Mouse (Mus musculus): ENCODE data around the gene Dnajb3.
"Not testable (repeated sequence)": the region's sequence is repeated elsewhere in the genome, so short reads cannot be mapped to it uniquely, and the experiment has no call there.

The Dnajb3 gene

DNA sequence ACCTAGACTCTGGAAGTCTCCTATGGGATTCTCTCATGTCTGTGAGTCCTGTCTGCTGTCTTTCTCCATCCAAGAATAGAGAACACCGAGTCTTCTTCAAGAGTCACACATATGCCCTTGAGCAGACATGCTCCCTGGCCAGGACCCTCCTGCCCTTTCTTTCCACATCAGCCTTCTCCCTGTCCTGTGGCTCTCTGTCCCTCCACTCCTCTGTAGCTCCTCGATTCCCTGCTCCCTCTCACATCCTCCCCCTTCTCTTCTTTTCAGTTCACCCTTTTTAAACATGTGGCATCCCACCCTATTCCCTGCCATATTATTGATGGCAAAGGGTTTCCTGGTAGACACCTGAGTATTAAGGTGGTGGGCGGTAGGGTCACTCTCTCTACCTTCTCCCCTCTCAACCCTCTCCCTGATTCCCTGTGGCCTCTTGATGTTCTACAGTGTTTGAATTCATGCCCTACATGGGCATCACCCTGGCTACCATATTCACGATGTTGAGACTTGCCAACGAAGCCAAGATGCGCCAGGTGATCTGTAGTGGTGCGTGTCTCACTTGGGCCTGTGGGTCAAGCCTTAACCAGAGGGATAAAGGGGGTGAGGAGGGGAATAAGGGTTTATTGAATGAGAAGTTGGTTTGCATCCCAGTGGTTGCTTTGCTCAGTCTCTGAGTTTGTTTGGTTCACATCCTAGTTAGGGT, 26.4 kb upstream of the Dnajb3 start:
- no peak for DNase-seq (ENCODE audit: low read depth, low spot score)

DNA sequence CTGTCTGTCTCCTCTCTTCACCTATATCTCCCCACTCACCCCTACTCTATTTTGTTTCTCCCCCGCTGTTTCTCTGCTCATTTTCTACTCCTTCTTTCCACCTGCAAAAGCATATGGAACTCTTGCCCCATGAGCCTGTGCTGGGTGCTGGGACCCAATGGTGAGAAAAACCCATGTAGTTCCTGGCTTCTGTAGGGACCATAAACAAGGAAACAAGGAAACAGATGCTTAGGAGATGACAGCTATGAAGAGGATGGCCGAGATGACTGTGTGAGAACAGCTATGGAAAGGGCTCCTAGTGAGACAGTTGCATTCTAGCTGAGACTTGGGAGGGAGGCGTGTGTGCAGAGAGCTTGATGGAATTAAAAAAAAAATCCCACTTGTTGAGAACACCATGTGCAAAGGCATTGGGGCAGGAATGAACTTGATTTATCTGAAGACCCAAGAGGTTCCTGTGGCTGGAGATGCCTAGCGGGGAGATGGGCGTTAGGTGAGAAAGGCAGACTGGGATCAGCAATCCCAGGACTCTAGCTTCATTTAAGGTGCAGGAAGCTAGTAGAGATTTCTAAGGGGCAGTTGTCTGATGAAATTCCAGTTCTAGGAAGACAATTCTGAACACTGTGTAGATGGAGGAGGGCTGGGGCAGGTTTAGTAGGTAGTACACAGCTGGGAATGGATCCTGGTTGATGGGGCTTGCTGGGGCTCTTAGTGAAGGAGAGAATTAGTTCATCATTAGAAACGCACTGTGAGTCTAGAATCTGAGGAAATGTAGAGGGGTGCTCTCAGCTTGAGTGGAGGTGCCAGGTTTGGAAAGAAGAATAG, 25.6 kb upstream of the Dnajb3 start:
- no peak for DNase-seq (ENCODE audit: low read depth, low spot score)

DNA sequence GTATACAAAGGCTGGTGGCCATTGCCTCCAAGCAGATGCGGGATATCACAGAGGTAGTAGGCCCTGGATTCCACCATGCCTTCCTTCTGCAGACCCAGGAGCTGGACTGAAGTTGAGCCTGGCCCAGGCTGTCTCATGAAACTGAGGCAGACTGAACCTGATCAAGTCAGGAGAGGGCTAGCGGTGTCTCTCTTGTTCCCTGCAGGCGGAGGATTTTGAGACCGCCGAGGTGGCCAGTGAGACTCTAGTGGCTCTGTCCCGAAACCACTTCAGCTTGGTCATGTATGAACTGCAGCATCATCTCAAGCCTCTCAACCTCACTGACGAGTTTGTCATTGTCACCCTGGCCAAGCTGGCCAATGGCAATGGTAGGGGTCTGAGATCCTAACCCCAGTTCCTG, 24.8 kb upstream of the Dnajb3 start:
- DNase-seq (ENCODE audit: low read depth, low spot score): no peak

DNA sequence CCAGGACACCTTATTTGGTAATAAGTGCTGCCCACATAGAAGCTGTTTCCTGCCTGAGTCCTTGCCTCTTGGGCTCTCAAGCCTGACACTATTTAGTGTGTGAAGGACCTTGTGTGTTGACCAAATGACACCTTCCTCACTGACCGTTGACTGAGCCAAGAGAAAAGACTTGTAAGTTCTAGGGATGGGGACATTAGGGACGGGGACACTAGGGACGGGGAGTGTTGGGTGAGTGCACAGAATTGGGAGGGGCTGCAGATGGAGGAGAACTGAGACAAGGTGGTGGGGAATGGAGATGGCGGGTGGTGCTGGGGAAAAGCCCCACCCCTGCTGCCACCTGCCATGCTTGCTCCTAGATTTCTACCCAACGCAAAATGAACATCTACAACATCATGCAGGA, 24.4 kb upstream of the Dnajb3 start:
- no peak for DNase-seq (ENCODE audit: low read depth, low spot score)

DNA sequence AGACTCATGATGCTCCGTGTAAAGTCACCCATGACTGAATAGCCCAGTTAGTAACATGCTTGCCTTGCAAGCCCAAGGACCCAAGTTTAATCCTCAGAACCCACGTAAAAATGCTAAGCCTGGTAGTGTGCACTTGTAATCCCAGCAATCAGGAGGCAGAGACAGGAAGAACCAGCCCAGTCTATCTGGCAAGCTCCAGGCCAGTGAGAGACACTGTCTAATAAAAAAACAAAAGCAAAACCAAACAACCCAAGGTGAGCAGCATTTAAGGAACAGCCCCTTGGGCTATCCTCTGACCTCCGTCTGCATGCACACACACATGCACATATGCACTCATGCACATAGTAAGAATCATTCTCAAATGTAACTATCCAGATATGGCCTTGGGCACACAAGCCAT, 24.0 kb upstream of the Dnajb3 start:
- DNase-seq (ENCODE audit: low read depth, low spot score): no peak

DNA sequence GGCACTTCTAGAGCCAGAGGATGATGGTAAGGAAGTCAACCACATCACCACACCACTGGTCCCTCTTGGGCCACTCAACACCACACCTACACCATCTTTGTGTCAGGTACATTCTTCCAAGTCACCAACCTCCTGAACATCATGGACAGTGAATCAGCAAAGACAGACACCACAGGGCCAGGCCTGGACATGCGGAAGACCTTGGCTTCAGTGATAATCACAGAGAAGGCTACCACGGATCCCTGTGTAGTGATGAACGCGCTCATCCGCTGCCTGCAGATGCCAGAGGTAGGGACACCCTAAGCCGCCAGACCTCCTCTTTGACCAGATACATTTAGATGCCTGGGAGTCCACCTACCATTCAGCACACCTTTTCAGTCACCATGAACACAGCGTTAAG, 22.5 kb upstream of the Dnajb3 start:
- no peak for DNase-seq (ENCODE audit: low read depth, low spot score)

DNA sequence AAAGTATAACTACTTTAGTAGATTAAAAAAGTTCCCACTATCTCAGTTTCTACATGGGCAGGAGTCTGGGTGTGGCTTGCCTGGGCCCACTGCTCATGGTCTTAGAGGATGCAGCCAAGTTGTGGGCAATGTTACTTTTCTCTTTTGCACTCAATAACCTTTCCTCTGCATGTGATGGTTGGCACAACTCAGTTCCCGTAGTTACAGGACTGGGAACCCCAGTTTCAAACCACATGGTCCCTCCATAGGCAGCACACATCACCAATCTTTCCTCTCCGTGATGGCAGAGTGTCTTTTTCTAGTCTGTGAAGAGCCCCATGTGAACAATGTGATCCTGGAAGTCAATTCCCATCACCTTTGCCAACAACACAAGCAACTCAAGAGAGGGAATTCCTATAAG, 21.9 kb upstream of the Dnajb3 start:
- DNase-seq (ENCODE audit: low read depth, low spot score): no peak

DNA sequence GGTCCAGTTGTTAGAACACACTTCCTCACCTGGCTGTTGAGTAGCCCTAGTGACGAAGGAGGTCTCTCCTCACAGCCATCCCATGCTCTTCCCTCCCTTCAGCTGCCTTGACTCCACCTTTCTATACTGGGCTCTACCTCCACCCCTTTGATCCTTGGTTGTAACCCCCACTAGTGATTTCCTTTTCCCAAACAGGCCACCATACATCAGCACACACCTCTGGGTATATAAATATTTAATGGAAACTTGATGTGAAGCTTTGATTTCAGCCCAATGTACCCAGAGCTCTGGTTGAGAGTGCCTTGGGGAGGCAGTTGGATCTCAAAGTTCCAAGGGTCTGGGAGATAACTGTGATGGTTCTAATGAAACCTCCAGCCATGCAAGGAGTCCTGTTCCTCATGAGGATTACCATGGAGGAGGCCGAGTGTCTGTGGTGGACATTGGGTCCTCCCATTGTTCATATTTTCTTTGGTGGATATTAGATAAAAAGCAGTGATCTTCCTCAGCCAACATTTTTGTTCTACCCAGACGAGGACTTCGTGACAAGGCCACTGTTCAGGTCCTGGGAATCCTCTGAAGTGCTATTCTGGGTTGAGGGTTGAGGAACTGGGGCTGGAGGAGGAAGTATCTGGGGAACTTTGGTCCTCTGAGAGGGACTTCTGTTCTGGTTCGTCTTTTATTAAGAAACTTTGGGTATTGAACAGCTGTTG, 21.2 kb upstream of the Dnajb3 start, which contains the start of gene Mroh2a:
TSS of gene Mroh2a (plus strand) at position 317 of the 710 bp plus-strand sequence.
- no peak for DNase-seq (ENCODE audit: low read depth, low spot score)

DNA sequence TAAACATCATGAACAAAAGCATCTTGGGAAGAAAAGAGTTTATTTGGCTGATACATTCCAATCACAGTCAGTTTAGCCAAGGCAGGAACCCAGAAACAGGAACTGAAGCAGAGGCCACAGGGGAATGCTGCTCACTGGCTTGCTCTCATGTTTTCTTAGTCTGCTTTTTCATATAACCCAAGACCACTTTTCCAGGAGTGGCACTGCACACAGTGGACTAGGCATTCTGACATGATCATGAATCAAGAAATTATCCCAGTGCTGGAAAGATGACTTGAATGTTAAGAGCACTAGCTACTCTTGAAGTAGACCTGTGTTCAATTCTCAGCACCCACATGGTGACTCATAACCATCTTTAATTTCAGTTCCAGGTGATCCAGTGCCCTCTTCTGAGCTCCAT, 20.2 kb upstream of the Dnajb3 start:
- DNase-seq (ENCODE audit: low read depth, low spot score): no peak

DNA sequence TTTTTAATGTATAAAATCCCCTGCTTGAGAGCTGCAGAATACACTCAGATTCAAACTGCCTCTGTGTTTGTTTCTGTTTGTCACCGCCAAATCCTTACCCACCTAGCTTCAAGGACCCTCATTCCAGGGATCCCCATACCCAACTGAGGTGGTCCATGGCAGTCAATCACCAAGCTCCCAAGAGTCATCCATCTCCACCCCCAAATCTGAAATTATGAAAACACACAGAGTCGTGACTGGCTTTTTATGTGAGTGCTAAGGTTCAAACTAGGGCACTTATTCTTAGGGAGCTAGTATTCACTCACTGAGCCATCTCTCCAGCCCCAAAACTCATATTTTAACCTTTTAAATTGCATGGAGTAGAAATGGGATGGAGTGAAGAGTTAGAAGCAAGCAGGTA, 19.7 kb upstream of the Dnajb3 start:
- DNase-seq (ENCODE audit: low read depth, low spot score): not testable (repeated sequence)

DNA sequence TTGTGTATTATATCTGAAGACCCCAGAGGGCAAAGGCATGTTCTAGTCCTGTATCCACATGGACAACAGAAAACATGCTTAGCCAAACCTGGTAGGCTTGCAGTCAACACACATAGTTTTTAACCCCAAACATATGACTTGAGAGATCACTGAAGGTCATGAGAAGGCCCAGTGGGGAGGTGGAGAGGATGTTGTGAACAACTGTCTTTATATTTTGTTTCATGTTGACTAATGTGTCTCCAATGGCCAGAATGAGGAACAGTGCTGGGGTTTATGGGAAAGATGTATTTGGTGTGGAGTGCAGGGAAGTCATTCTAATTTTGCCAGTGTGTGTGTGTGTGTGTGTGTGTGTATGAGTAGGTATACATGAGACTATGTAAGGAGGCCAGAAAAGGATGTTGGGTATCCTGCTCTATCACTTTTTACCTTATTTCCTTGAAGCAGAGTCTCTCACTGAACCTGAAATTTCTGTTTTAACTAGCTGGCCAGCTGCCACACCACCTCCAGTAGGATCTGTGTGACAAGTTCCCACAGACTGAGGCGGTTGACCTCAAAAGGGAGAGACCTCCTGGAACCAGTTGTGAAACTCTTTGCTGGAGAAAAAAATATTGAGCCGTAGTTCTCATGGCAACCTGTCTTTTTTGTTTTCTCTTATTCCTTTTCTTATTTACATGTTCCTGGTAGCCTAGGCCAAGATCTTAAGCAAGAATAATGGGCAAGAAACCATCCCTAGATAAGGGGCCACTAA, 18.6 kb upstream of the Dnajb3 start:
- no peak for DNase-seq (ENCODE audit: low read depth, low spot score)

DNA sequence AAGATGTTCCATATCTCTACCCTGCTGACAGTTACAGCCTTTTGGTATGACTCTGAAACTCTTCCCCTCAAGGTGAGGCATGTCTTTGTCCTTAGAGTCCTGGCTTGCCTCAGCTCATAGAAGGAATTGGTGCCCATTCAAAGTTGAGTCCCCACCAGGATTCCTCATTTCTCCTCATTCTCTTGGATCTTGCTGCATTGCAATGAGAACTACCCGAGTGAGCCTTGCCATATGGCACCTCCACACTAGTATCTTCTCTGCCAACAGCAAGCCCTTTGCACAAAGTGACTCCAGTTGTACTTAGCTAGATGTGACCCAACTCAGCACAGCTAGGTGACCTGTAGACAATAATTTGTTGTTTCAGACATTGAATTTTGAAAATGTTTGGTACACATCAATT, 18.0 kb upstream of the Dnajb3 start:
- no peak for DNase-seq (ENCODE audit: low read depth, low spot score)

DNA sequence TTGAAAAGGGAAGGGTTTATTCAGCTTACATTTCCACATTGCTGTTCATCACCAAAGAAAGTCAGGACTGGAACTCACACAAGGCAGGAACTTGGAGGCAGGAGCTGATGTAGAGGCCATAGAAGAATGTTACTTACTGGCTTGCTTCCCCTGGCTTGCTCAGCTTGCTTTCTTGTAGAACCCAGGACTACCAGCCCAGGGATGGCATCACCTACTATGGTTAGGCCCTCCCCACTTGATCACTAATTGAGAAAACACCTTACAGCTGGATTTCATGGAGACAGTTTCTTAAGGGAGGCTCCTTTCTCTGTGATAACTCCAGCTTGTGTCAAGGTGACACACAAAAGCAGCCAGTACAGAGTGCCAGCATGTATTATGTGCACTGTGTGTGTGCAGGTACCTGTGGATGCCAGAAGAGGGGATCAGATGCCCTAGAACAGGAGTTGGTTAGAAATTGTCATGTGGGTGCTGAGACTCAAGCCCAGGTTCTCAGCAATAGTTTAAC, 17.5 kb upstream of the Dnajb3 start:
- peak; percentile 28 for DNase-seq (ENCODE audit: low read depth, low spot score)

DNA sequence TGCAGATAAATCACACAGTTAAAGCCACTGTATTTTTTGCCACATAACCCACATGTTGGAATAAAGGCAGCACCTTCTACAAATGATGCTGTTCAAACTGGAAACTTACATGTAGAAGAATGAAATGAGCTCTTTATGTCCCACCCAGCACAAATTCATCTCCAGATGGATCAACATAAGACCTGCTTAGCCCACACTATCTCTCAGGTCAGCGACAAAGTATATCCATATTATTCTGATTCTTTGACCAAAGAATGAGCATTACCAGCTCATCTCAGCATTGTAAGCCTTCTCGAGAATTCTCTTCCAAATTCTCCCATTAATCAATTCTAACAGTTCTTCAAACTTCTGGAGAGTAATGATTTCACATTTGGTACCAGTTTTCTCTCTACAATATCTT, 16.6 kb upstream of the Dnajb3 start:
- DNase-seq (ENCODE audit: low read depth, low spot score): peak; percentile 17

DNA sequence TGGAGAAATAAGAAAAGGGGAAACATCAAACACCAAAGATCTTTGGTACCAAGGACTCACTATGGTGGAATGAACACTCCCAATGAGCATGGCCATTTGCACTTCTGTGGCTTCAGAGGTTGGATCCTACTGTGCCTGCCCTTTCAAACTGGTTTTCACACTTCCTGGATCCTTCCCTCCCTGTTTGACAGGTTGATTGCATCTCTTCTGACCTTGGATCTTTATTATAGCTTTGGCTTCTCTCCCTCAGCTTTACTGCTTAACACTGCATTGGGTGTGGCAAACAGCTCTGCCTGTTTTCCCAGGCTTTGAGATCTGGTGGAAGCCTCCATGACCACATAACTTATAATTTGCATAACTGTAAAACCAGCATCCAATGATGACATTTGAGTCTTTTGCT, 14.8 kb upstream of the Dnajb3 start:
- DNase-seq (ENCODE audit: low read depth, low spot score): no peak

DNA sequence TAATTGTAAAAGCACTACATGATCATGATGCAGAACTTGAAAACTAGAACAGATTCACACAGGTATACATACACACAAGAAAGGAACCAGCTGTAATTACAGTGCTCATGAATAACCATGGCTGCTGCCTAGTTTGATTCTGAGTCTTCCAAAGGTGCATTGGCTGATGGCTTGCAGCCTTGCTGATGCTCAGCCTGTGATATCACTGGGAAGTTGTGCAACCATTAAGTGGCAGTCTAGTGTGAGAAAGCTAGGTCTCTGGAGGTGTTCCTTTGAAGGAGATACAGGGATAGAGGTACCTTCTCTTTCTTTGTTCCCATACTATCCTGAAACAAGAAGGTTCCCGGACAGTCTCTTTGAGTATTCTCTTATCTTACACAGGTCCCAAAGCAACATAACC, 13.5 kb upstream of the Dnajb3 start:
- no peak for DNase-seq (ENCODE audit: low read depth, low spot score)

DNA sequence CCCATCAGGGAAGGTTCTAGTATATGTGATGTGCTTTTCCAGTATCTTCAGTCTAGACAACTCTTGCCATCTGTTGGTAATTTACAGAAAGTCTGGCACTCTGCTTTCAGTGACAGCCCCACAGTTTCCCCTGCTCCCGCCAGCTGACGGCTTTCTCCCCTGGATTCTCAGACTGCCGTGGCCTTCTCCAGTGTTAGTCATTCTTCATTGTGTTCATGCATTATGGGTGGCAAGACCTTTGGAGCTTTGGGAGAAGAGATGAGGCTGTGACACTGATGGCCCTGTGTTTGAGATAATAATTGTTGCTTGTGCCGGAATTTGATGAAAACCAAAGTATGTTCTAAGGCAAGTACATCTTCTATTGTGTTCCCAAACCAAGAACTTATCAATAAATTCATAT, 13.0 kb upstream of the Dnajb3 start:
- peak; percentile 1 for DNase-seq (ENCODE audit: low read depth, low spot score)

DNA sequence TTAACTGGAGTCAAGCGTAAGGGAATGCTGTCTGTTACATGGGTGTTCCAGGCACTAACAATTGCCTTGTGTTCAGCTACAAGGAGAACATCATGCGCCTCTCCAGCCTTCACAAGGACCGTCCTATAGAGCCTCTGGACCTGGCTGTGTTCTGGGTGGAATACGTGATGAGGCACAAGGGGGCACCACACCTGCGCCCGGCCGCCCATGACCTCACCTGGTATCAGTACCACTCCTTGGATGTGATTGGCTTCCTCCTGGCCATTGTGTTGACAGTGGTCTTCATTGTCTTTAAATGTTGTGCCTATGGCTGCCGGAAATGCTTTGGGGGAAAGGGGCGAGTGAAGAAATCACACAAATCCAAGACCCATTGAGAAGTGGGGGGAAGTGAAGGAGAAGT, 12.5 kb upstream of the Dnajb3 start:
- peak; percentile 9 for DNase-seq (ENCODE audit: low read depth, low spot score)

DNA sequence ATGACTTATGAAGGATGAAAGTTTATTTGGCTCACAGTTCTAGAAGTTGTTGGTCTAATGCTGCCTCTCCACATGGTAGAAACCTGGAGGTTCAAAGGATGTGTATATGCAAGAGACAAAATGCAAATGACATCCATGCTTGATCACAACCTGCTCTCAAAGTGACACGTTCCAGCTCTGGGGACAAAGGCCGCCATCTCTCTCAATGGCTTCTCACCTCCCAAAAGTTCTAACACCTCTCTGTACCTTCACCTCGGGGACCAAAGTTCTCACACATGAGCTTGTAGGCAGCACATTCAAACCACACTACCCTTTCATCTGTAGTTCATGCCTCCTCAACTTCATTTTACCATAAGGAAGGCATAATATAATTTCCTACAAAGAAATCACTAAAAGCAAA, 12.0 kb upstream of the Dnajb3 start:
- no peak for DNase-seq (ENCODE audit: low read depth, low spot score)

DNA sequence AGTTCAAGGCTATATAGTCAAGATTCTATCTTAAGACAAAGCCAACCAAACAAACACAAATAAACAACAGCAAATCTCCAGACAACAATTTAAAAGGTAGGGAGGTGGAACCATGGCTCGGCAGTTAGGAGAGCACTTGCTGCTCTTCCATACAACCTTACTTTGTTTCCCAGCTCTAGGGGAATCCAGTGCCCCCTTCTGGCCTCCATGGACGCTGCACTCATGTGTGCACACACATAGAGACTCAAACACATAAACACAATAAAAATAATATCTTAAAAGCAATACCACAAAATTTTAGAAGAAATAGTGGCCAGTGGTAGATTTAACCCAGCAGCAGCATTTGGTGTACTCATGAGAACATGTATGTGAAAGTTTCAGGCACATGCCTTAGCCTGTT, 11.6 kb upstream of the Dnajb3 start:
- DNase-seq (ENCODE audit: low read depth, low spot score): no peak

DNA sequence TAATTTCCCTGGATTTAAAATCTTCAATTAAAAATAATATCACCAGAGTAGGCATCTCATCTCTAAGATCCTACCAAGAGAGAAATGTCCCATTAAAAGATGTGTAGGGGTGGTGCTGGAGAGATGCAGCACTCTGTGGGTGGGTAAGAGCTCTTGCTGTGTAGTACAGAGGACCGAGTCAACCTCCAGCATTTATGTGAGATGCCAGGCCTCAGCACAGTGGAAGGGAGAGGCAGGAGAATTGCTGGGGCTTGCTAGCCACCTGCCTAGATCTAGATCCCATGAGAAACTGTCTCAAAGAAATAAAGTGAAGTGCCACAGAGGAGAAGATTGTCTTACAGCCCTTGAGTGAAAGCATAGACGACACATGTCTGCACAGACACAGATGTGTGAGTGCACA, 11.0 kb upstream of the Dnajb3 start:
- DNase-seq (ENCODE audit: low read depth, low spot score): no peak
